Mouse (Mus musculus): ENCODE data around the gene Tchhl1.

DNA sequence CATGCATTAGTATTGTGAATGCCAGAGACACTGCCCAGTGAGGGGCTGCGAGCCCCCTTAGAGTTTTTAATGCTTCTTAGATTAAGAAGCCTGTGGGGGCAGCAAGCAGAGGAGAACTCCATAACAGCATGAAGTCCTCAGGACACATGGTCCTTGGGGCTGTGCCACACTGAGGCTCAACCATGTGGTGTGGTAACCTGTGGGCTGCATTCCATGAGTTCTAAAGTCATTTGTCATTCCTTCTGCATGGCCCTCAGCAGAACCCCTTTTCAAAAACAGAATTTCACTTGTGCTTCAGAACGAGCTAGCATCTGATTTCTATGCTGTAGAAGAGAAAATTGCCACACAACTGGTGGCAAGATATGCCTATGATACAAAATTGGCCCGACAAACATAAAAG, 23.6 kb downstream of the Tchhl1 start:
- TF ChIP-seq CTCF (IDR thresholded peaks at IDR 0.05; ENCODE audit: control insufficient read depth, insufficient read depth, insufficient read length) (no peak), USF1 (IDR thresholded peaks at IDR 0.05; ENCODE audit: low read depth) (no peak)
